Mouse (Mus musculus): ENCODE data around the gene Heatr4.

- TF ChIP-seq GATA1 (IDR thresholded peaks at IDR 0.05; ENCODE audit: borderline replicate concordance, low read length) (no peak), FLI1 (IDR thresholded peaks at IDR 0.05; ENCODE audit: low read length) (no peak)
These were observed 67.8 kb downstream of the Heatr4 start for GRCm38 (mm10) chr12:83916884-83917283.

Data from megakaryocyte, embryonic 14.5 days (primary cell).